Mouse (Mus musculus) heart, embryonic 15.5 days (tissue): Measurements from ENCODE around the gene Amy2a2. TPM values are rescaled to one million over a fixed set of nuclear protein-coding genes. Genes with fewer than 3 reads are reported as not detected.
"Not testable (repeated sequence)": the region's sequence is repeated elsewhere in the genome, so short reads cannot be mapped to it uniquely, and the experiment has no call there.

Source experiments
- ATAC-seq: fragments of 200-750 bp; cut with Nextera tagmentation; replicated peaks from 2 replicates; pipeline ENCODE4 v1.8.0; 2017; ENCODE audit warnings: low read depth, moderate TSS enrichment; ENCODE audit not compliant: insufficient number of reproducible peaks, insufficient read depth, low FRiP score
- H3K27ac ChIP-seq: fragments of 300-500 bp; sonication (generic); 2 replicates; pipeline ENCODE4 v1.5.1; 2015; ENCODE audit warnings: mild to moderate bottlenecking, inconsistent platforms
- H3K27me3 ChIP-seq: fragments of 300-500 bp; sonication (generic); 2 replicates; pipeline ENCODE4 v1.6.1; 2015; ENCODE audit warnings: inconsistent platforms
- H3K36me3 ChIP-seq: fragments of 300-500 bp; sonication (generic); 2 replicates; pipeline ENCODE4 v1.6.1; 2015; ENCODE audit warnings: mild to moderate bottlenecking, inconsistent platforms
- H3K4me1 ChIP-seq: fragments of 300-500 bp; sonication (generic); replicated peaks from 2 replicates; pipeline ENCODE4 v1.6.1; 2015; ENCODE audit warnings: inconsistent platforms
- H3K4me2 ChIP-seq: fragments of 300-500 bp; sonication (generic); 2 replicates; pipeline ENCODE4 v1.6.1; 2015; ENCODE audit warnings: inconsistent platforms, mild to moderate bottlenecking, moderate library complexity
- H3K4me3 ChIP-seq: fragments of 300-500 bp; sonication (generic); 2 replicates; pipeline ENCODE4 v1.5.1; 2015; ENCODE audit warnings: mild to moderate bottlenecking, inconsistent platforms
- H3K9ac ChIP-seq: fragments of 300-500 bp; sonication (generic); 2 replicates; pipeline ENCODE4 v1.6.1; 2015; ENCODE audit warnings: mild to moderate bottlenecking, inconsistent platforms
- H3K9me3 ChIP-seq: fragments of 300-500 bp; sonication (generic); replicated peaks from 2 replicates; pipeline ENCODE4 v1.6.1; 2016; ENCODE audit warnings: inconsistent platforms
- WGBS: fragments of 180-500 bp; shearing (Covaris S2); methylation state at CpG from one replicate; pipeline ENCODE4 v1.1.7; 2015; ENCODE audit warnings: mixed read lengths; 5-methylcytosine and 5-hydroxymethylcytosine counted together
- polyA plus RNA-seq: library from polyadenylated mRNA; unstranded; fragments of >200 nt; fragmentation: Nextera tagmentation; extraction: Ambion mirVana; gene quantifications from 2 replicates; pipeline ENCODE4 v1.2.1, GENCODE M21; 2015

The Amy2a2 gene
- 0.44 TPM in 1 of 2 replicates, not detected in the other for polyA plus RNA-seq

DNA sequence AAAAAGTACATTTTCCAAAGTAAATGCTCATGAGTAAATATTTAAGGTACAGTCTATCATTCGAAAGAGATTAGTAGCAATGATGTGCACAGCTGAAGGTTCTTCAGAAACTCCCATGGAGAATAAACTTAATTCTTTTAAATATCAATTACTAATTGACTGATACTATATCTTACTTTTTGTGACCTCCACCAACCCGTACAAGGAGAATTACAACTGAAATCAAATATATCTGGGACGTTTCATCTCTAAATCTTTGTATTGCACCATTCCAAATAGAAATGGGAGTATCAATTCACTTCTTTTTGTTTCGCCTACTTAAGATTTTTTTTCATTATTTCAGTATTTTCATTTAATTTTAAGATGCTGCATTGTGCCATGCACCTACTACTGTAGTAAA, at the start of gene Amy2a2:
TSS of gene Amy2a2 (minus strand) at position 101 of the 400 bp plus-strand sequence.
- WGBS: no CpG with 5 or more reads among the region's 4 CpGs
- not testable (repeated sequence) for H3K27me3 ChIP-seq, H3K4me2 ChIP-seq, H3K4me1 ChIP-seq, ATAC-seq, H3K4me3 ChIP-seq, H3K36me3 ChIP-seq, H3K27ac ChIP-seq, H3K9me3 ChIP-seq, H3K9ac ChIP-seq

DNA sequence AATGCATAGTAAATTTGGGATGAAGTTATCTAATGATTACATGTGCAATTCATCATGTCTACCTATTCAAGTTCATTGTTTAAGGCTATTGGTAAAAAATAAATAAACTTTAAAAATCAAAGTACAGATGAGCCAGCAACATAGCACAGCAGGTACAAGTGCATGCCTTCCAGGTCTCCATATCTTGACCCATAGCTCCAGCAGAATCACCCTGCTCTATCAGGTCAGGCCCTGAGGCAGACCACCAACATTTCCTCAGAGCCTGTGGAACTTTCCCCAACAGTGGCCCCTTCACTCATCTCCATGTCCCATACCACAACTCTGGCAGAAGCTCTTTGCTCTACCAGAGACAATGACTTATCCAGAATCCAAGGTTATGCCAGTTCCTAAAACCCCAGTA, 11.0 kb downstream of the Amy2a2 start:
- H3K27ac ChIP-seq, ATAC-seq, H3K36me3 ChIP-seq, H3K4me1 ChIP-seq, H3K27me3 ChIP-seq, H3K4me2 ChIP-seq, H3K9ac ChIP-seq, H3K4me3 ChIP-seq, H3K9me3 ChIP-seq: not testable (repeated sequence)

DNA sequence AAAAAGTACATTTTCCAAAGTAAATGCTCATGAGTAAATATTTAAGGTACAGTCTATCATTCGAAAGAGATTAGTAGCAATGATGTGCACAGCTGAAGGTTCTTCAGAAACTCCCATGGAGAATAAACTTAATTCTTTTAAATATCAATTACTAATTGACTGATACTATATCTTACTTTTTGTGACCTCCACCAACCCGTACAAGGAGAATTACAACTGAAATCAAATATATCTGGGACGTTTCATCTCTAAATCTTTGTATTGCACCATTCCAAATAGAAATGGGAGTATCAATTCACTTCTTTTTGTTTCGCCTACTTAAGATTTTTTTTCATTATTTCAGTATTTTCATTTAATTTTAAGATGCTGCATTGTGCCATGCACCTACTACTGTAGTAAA, 32.5 kb downstream of the Amy2a2 start, which contains the start of gene Amy2a3:
TSS of gene Amy2a3 (minus strand) at position 101 of the 400 bp plus-strand sequence.
- not testable (repeated sequence) for H3K4me3 ChIP-seq, H3K36me3 ChIP-seq, H3K9me3 ChIP-seq, H3K4me1 ChIP-seq, H3K27ac ChIP-seq, ATAC-seq, H3K9ac ChIP-seq, H3K27me3 ChIP-seq, H3K4me2 ChIP-seq
- no CpG with 5 or more reads among the region's 4 CpGs for WGBS

DNA sequence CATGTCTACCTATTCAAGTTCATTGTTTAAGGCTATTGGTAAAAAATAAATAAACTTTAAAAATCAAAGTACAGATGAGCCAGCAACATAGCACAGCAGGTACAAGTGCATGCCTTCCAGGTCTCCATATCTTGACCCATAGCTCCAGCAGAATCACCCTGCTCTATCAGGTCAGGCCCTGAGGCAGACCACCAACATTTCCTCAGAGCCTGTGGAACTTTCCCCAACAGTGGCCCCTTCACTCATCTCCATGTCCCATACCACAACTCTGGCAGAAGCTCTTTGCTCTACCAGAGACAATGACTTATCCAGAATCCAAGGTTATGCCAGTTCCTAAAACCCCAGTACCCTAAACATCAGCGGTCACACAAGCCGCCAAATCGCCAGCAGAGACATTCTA, 43.5 kb downstream of the Amy2a2 start:
- not testable (repeated sequence) for H3K27ac ChIP-seq, H3K9ac ChIP-seq, H3K4me2 ChIP-seq, H3K36me3 ChIP-seq, H3K9me3 ChIP-seq, H3K4me3 ChIP-seq, H3K4me1 ChIP-seq, H3K27me3 ChIP-seq, ATAC-seq
- WGBS: no CpG with 5 or more reads among the region's 3 CpGs

Other genes with a start within 250 kb of the Amy2a2 start
- 0.11 TPM in 1 of 2 replicates, not detected in the other for gene Amy2a5, start 97.8 kb downstream of the Amy2a2 start, polyA plus RNA-seq
- gene Amy2a4, start 65.2 kb downstream of the Amy2a2 start, polyA plus RNA-seq: 0.44 TPM in 1 of 2 replicates, not detected in the other
- gene Amy2a3, start 32.6 kb downstream of the Amy2a2 start, polyA plus RNA-seq: 0.44 TPM in 1 of 2 replicates, not detected in the other
- gene Amy2a1, start 175.8 kb upstream of the Amy2a2 start, polyA plus RNA-seq: 3.6 TPM in 1 of 2 replicates, not detected in the other